Mouse (Mus musculus) embryonic facial prominence, embryonic 11.5 days (tissue): Measurements from ENCODE around the gene Serpini1. TPM values are rescaled to one million over a fixed set of nuclear protein-coding genes. Genes with fewer than 3 reads are reported as not detected.

Experiments used
- ATAC-seq: fragments of 200-750 bp; cut with Nextera tagmentation; replicated peaks from 2 replicates; pipeline ENCODE4 v1.8.0; 2017; ENCODE audit warnings: low read depth; ENCODE audit not compliant: insufficient number of reproducible peaks, low FRiP score, low TSS enrichment
- DNase-seq: peaks from one replicate; pipeline ENCODE4 v3.0.0-alpha.2; 2015; ENCODE audit warnings: low spot score
- H3K27ac ChIP-seq: fragments of 300-500 bp; sonication (generic); replicated peaks from 2 replicates; pipeline ENCODE4 v1.5.1; 2014; ENCODE audit warnings: mild to moderate bottlenecking, low read depth, low read length, control low read depth
- H3K27me3 ChIP-seq: fragments of 300-500 bp; sonication (generic); 2 replicates; pipeline ENCODE4 v1.6.1; 2014; ENCODE audit warnings: mild to moderate bottlenecking, low read length, moderate library complexity, mixed read lengths; ENCODE audit not compliant: control insufficient read depth, insufficient read depth
- H3K36me3 ChIP-seq: fragments of 300-500 bp; sonication (generic); replicated peaks from 2 replicates; pipeline ENCODE4 v1.6.1; 2014; ENCODE audit warnings: low read depth, mild to moderate bottlenecking, low read length, moderate library complexity, mixed read lengths; ENCODE audit not compliant: control insufficient read depth, insufficient read depth
- H3K4me1 ChIP-seq: fragments of 300-500 bp; sonication (generic); 2 replicates; pipeline ENCODE4 v1.6.1; 2014; ENCODE audit warnings: low read length, mixed read lengths; ENCODE audit not compliant: control insufficient read depth, insufficient read depth
- H3K4me2 ChIP-seq: fragments of 300-500 bp; sonication (generic); 2 replicates; pipeline ENCODE4 v1.6.1; 2014; ENCODE audit warnings: low read depth, mild to moderate bottlenecking, control low read depth, low read length, moderate library complexity
- H3K4me3 ChIP-seq: fragments of 300-500 bp; sonication (generic); 2 replicates; pipeline ENCODE4 v1.5.1; 2014; ENCODE audit warnings: low read depth, low read length, control low read depth
- H3K9ac ChIP-seq: fragments of 300-500 bp; sonication (generic); replicated peaks from 2 replicates; pipeline ENCODE4 v1.6.1; 2014; ENCODE audit warnings: mild to moderate bottlenecking, control low read depth, low read length
- H3K9me3 ChIP-seq: fragments of 300-500 bp; sonication (generic); replicated peaks from 2 replicates; pipeline ENCODE4 v1.6.1; 2016; ENCODE audit warnings: mild to moderate bottlenecking, low read length, inconsistent platforms, mixed read lengths; ENCODE audit not compliant: control insufficient read depth
- WGBS: fragments of 180-500 bp; shearing (Covaris S2); extraction: QIAGEN DNeasy Blood & Tissue Kit; methylation state at CpG from one replicate; pipeline ENCODE4 v1.1.7; 2014; 5-methylcytosine and 5-hydroxymethylcytosine counted together
- polyA plus RNA-seq: library from polyadenylated mRNA; unstranded; fragments of >200 nt; fragmentation: Nextera tagmentation; extraction: Ambion mirVana; gene quantifications from 2 replicates; pipeline ENCODE4 v1.2.1, GENCODE M21; 2014

The Serpini1 gene
- polyA plus RNA-seq, 1 experiment from 2014 or later, result 15.7 TPM

DNA sequence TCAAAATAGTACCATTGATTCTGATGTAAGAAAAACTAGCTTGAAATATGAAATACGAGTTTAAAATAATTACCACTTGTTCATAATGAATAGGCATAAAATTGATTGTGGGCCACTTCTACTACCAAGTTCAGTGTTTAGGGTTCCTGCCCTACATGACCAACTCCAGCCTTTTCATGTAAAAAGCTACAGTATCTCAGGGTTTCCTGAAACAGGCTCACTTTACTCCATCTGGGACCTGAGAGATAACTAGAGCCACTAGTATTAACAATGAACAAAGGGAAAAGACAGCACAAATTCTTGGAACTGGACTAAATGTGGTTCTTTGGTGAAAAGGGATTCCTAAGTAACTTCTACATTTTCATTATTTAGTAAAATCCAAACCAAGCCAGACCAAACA, 13.1 kb upstream of the Serpini1 start:
- Histone ChIP-seq H3K9ac (no peak overlapping the region), H3K4me3 (no peak overlapping the region), H3K27ac (no peak overlapping the region), H3K4me2 (no peak overlapping the region), H3K4me1 (no peaks in the 10 kb centered on the region), H3K27me3 (no peaks in the 10 kb centered on the region), H3K9me3 (no peaks in the 10 kb centered on the region), H3K36me3 (no peaks in the 10 kb centered on the region)
- ATAC-seq, result no peak
- no peak for DNase-seq
- WGBS, result 91% methylated on average over 1 of the region's 1 CpGs

DNA sequence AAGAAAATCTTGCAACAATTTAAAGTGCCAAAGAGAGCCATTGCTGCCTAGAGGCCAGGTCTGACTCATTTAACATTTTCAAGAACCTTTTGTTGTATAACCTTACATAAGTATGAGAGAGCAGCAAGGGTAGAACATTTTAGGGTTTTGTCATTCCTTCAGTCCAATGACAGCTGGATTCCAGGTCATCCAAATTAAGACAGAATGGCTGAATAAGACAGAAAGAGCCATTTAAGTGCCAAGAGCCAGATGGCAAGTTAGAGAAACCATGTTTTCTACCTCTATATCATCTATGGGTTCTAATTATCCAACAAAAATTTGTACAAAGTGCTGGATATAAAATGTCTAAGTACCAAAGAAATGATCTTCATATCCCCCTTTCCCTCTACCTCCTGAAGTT, 6.1 kb upstream of the Serpini1 start:
- H3K4me3 ChIP-seq, result no peak overlapping the region
- DNase-seq (no peak), ATAC-seq (no peak)
- H3K4me1 ChIP-seq, result no peaks in the 10 kb centered on the region
- no peak overlapping the region for H3K27ac ChIP-seq
- no peak overlapping the region for H3K9ac ChIP-seq
- no peaks in the 10 kb centered on the region for H3K36me3 ChIP-seq
- H3K27me3 ChIP-seq, result no peaks in the 10 kb centered on the region
- H3K9me3 ChIP-seq, result no peaks in the 10 kb centered on the region
- no peak overlapping the region for H3K4me2 ChIP-seq

DNA sequence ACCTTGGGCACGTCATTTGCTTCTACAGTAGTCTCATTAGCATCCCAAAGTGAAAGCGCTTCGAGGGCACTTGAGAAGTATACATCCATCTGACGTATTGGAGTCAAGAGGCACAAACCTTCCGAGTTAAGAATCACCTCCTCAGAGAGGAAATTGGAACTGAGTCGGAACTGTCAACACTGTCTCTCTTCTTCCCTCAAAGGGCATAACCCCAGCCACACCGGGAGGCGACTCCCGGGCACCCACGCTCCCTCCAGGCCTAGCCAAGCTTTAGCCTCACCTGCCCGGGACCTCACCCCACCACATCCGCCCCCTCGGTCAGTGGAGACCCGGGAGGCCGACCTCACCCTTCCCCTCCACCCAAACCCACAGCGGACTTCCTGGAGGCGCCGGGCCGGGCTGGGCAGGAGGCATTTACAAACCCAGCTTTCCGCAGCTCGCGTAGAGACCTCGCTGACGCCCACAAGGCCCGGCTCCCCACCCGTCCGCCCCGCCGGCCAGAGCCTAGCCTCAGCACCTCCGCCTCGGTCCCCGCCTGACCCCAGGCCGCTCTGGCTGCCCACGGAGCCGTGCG, 1.1 kb upstream of the Serpini1 start:
- Histone ChIP-seq H3K27me3 (no peaks in the 10 kb centered on the region), H3K9ac (peak overlapping the region; percentile 88), H3K4me1 (no peaks in the 10 kb centered on the region), H3K27ac (peak overlapping the region; percentile 53), H3K4me3 (peak overlapping the region; percentile 83), H3K36me3 (no peaks in the 10 kb centered on the region), H3K4me2 (peak overlapping the region; percentile 58), H3K9me3 (no peaks in the 10 kb centered on the region)
- peak; percentile 20 for DNase-seq
- WGBS, result under 1% methylated on average over 36 of the region's 36 CpGs
- ATAC-seq, result peak; percentile 12

DNA sequence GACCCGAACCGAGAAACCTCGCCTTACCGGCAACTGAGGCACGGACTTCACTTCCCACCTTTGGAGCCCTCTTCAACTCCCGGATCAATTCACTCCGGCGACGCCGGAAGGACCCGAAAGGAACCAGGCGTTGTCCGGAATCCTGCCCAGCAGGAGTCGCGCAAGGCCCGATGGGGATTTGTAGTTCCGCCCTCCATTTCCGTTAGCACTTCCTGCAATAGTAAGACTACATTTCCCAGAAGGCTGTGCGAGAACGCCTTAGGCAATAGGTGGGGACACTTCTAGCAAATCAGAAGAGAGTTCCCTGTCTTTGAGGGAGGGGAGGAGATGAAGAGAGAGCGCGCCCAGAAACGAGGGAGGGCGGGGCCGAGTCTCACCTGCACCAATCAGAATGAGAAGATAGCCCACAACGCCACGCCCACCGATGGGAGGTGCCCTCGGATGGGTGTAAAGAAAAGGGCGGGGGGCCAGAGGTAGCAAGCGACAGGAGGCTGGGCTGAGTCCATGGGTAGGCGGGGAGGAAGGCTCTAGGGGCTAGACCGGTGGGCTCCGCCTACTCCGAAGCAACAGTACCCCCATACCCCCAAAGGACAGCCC, 554 bp upstream of the Serpini1 start, which contains the start of gene Pdcd10:
TSS of gene Pdcd10 (minus strand) at position 162 of the 597 bp plus-strand sequence.
- H3K4me1 ChIP-seq, result no peaks in the 10 kb centered on the region
- peak within 1 kb of the TSS; percentile 59 for H3K4me2 ChIP-seq
- peak within 1 kb of the TSS; percentile 88 for H3K9ac ChIP-seq
- ATAC-seq (peak; percentile 99), DNase-seq (peak; percentile 100)
- no peaks in the 10 kb centered on the region for H3K36me3 ChIP-seq
- peak within 1 kb of the TSS; percentile 83 for H3K4me3 ChIP-seq
- H3K9me3 ChIP-seq, result no peaks in the 10 kb centered on the region
- under 1% methylated on average over 35 of the region's 35 CpGs for WGBS
- H3K27me3 ChIP-seq, result no peaks in the 10 kb centered on the region
- peak within 1 kb of the TSS; percentile 53 for H3K27ac ChIP-seq

DNA sequence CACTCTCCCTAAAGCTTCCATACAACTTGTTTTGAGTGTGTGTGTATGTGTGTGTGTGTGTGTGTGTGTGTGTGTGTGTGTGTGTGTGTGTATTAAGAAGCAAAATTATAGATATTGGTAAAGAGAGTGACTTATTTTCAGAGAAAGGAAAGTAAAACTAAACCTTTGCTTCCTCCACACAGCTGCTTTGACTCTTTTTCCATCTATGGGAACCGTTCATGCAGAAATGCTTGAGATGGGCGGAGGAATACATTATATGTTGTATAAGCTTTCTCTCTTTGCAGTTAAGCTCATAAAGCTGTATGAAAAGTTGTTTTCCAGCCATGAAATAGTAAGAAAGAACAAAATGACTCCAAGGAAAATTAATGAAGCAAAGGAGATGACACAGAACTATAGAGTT, 16.7 kb downstream of the Serpini1 start:
- Histone ChIP-seq H3K36me3 (no peaks in the 10 kb centered on the region), H3K9me3 (no peaks in the 10 kb centered on the region), H3K27ac (no peak overlapping the region), H3K4me3 (no peak overlapping the region), H3K9ac (no peak overlapping the region), H3K27me3 (no peaks in the 10 kb centered on the region), H3K4me1 (no peaks in the 10 kb centered on the region), H3K4me2 (no peak overlapping the region)
- ATAC-seq (no peak), DNase-seq (no peak)
- WGBS, result 79% methylated on average over 2 of the region's 2 CpGs

DNA sequence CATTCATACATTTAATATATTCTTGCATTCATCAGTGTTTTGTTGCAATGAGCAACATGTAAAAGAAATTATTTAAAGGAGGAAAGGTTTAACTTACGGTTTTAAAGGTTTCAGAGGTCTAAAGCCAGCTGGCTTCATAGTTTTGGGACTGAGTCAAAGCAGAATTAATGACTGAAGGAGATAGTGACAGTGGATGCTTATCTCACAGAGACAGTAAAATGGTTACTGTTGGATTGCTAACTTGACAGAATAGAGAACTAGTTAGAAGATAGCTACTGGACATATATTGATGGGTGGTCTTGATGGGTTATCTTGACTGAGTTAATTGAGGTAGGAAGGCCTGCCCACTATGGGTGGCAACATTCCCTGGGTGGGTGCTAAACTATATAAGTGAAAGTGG, 18.2 kb downstream of the Serpini1 start:
- Histone ChIP-seq H3K27ac (no peak overlapping the region), H3K9ac (no peak overlapping the region), H3K36me3 (no peaks in the 10 kb centered on the region), H3K27me3 (no peaks in the 10 kb centered on the region), H3K4me3 (no peak overlapping the region), H3K9me3 (no peaks in the 10 kb centered on the region), H3K4me2 (no peak overlapping the region), H3K4me1 (no peaks in the 10 kb centered on the region)
- no peak for DNase-seq
- ATAC-seq, result no peak
- 88% methylated on average over 1 of the region's 1 CpGs for WGBS

DNA sequence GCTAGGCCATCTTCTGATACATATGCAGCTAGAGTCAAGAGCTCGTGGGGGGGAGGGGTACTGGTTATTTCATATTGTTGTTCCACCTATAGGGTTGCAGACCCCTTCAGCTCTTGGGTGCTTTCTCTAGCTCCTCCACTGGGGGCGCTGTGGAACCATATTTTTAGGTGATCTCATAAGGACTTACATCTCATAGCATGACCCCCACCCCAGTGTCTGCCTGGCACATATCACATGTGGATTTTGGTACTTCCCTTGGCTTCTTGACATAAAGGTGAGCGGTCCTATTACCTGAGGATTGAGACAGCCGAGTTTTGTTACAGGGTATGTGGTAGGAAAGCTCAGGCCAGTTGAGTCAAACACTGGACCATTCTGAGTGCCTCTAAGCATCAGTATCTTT, 22.0 kb downstream of the Serpini1 start:
- WGBS, result 57% methylated on average over 4 of the region's 4 CpGs
- DNase-seq, result peak; percentile 44
- H3K27me3 ChIP-seq, result no peaks in the 10 kb centered on the region
- no peaks in the 10 kb centered on the region for H3K9me3 ChIP-seq
- H3K27ac ChIP-seq, result no peak overlapping the region
- no peak overlapping the region for H3K9ac ChIP-seq
- no peak overlapping the region for H3K4me2 ChIP-seq
- H3K4me3 ChIP-seq, result no peak overlapping the region
- H3K36me3 ChIP-seq, result no peaks in the 10 kb centered on the region
- H3K4me1 ChIP-seq, result no peaks in the 10 kb centered on the region
- ATAC-seq, result no peak

DNA sequence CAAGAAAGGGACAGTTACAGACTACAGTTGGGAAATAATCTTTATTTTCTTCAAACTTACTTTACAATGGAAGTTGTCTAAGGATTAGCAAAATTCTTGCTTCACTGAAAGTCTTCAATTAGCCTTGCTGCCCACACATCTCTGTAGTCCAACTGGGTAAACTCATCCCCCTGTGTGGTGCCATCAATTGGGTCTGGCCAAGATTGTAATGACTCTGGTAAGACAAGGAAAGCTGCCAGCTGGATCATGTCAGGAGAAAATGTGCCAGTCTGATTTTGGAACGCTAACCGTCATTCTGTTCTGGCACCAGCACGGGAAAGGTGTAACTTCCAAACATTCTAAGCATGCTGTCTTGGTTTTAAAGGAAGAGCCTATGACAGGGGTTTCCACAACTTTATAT, 25.9 kb downstream of the Serpini1 start:
- ATAC-seq, result no peak

More for the DNA sequence above, 25.9 kb downstream of the Serpini1 start:
- no peaks in the 10 kb centered on the region for H3K36me3 ChIP-seq
- WGBS, result 91% methylated on average over 3 of the region's 3 CpGs
- no peaks in the 10 kb centered on the region for H3K27me3 ChIP-seq
- no peaks in the 10 kb centered on the region for H3K4me1 ChIP-seq
- no peaks in the 10 kb centered on the region for H3K9me3 ChIP-seq
- H3K27ac ChIP-seq, result no peak overlapping the region
- no peak overlapping the region for H3K9ac ChIP-seq
- no peak overlapping the region for H3K4me3 ChIP-seq
- DNase-seq, result no peak
- no peak overlapping the region for H3K4me2 ChIP-seq
